Mouse (Mus musculus) heart, embryonic 15.5 days (tissue): ENCODE results near the gene Arsb. TPM values are rescaled to one million over a fixed set of nuclear protein-coding genes. Genes with fewer than 3 reads are reported as not detected.

Experiments
- ATAC-seq: fragments of 200-750 bp; cut with Nextera tagmentation; replicated peaks from 2 replicates; pipeline ENCODE4 v1.8.0; 2017; ENCODE audit warnings: low read depth, moderate TSS enrichment; ENCODE audit not compliant: insufficient number of reproducible peaks, insufficient read depth, low FRiP score
- H3K27ac ChIP-seq: fragments of 300-500 bp; sonication (generic); 2 replicates; pipeline ENCODE4 v1.5.1; 2015; ENCODE audit warnings: mild to moderate bottlenecking, inconsistent platforms
- H3K27me3 ChIP-seq: fragments of 300-500 bp; sonication (generic); 2 replicates; pipeline ENCODE4 v1.6.1; 2015; ENCODE audit warnings: inconsistent platforms
- H3K36me3 ChIP-seq: fragments of 300-500 bp; sonication (generic); 2 replicates; pipeline ENCODE4 v1.6.1; 2015; ENCODE audit warnings: mild to moderate bottlenecking, inconsistent platforms
- H3K4me1 ChIP-seq: fragments of 300-500 bp; sonication (generic); replicated peaks from 2 replicates; pipeline ENCODE4 v1.6.1; 2015; ENCODE audit warnings: inconsistent platforms
- H3K4me2 ChIP-seq: fragments of 300-500 bp; sonication (generic); 2 replicates; pipeline ENCODE4 v1.6.1; 2015; ENCODE audit warnings: inconsistent platforms, mild to moderate bottlenecking, moderate library complexity
- H3K4me3 ChIP-seq: fragments of 300-500 bp; sonication (generic); 2 replicates; pipeline ENCODE4 v1.5.1; 2015; ENCODE audit warnings: mild to moderate bottlenecking, inconsistent platforms
- H3K9ac ChIP-seq: fragments of 300-500 bp; sonication (generic); 2 replicates; pipeline ENCODE4 v1.6.1; 2015; ENCODE audit warnings: mild to moderate bottlenecking, inconsistent platforms
- H3K9me3 ChIP-seq: fragments of 300-500 bp; sonication (generic); replicated peaks from 2 replicates; pipeline ENCODE4 v1.6.1; 2016; ENCODE audit warnings: inconsistent platforms
- WGBS: fragments of 180-500 bp; shearing (Covaris S2); methylation state at CpG from one replicate; pipeline ENCODE4 v1.1.7; 2015; ENCODE audit warnings: mixed read lengths; 5-methylcytosine and 5-hydroxymethylcytosine counted together
- polyA plus RNA-seq: library from polyadenylated mRNA; unstranded; fragments of >200 nt; fragmentation: Nextera tagmentation; extraction: Ambion mirVana; gene quantifications from 2 replicates; pipeline ENCODE4 v1.2.1, GENCODE M21; 2015

The Arsb gene
- polyA plus RNA-seq, 1 experiment from 2014 or later, result 7.3 TPM

DNA sequence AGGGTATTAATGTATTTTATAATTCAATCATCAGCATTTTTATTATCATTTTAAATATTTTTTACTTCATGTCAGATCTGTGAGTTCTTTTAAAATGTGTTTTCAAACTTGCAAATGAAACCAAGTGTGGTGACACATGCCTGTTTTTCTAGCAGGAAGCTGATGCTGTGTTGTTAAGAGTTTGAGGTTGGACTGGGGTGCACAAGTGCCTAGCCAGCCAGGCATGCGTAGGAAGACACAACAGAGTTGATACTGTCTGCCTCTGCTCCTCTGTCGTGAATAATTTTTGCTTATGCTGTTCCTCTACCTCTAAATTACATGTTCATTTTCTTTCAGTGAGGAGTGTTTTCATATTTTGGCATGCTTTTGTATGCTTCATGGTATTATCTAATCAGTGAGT lies 122.7 kb downstream of the Arsb start:
- no peaks in the 10 kb centered on the region for H3K27me3 ChIP-seq
- 27% methylated on average over 2 of the region's 2 CpGs for WGBS
- H3K4me2 ChIP-seq, result no peak overlapping the region
- H3K27ac ChIP-seq, result no peak overlapping the region
- H3K9ac ChIP-seq, result no peak overlapping the region
- H3K36me3 ChIP-seq, result no peaks in the 10 kb centered on the region
- H3K4me1 ChIP-seq, result peaks cover 10% of the 10 kb centered on the region
- H3K4me3 ChIP-seq, result no peak overlapping the region
- no peak for ATAC-seq
- H3K9me3 ChIP-seq, result no peaks in the 10 kb centered on the region

DNA sequence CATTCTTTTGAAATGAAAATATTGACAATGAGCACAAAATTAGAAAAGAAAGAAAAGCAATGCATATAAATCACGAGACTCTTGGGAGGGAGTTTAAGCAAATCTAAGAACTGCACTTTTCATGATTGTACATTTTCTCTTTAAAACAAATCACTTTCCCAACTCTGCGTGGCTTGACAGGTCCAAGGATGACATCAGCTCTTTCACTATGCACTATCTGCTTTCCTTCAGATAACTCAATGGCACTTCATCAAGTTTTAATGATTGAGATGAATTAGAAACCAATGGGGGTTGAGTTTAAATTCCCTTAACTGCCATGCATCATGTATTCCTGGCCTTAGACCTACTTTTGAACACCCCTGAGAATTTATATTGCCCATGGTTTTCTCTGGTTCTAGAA lies 124.0 kb downstream of the Arsb start:
- Histone ChIP-seq H3K9me3 (no peaks in the 10 kb centered on the region), H3K9ac (no peak overlapping the region), H3K27me3 (no peaks in the 10 kb centered on the region)

DNA sequence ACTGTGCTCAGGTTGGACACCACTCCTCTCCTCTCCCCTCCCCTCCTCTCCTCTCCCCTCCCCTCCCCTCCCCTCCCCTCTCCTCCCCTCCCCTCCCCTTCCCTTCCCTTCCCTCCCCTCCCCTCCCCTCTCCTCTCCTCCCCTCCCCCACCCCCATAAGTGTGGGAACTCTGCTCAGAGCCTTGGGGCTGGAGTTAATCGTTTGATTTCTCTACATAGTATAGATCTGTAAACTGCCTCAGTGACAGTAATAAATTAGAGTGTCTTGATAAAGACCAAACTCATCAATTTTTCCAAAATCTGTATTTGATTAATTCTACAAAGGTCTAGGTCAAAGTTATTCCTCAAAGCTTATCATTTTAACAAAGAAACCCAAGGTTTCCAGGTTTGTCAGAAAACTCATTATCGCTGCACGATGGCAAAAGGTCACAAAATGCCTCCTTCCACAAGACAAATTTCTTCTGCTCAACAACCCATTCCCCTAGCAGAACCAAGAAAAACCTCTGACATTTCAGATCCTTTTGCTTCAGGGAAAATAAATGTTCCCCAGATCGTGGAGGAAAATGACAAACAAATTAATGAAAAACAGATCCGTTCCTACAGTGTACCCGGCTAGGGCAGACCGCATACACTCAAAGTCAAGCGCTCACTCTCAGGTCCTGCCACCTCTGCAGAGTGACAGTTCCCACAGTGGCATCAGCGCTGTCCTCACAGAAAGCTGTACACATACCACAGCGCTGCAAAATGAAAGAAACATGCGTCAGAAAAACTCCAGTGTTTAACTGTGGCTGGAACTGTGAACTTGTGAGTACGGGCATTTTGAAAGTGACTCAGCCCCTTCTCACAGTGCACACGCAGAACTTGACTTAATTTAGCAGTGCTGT lies 126.8 kb downstream of the Arsb start:
- no peaks in the 10 kb centered on the region for H3K36me3 ChIP-seq
- H3K4me2 ChIP-seq, result peak overlapping the region; percentile 25
- no peaks in the 10 kb centered on the region for H3K27me3 ChIP-seq
- H3K9me3 ChIP-seq, result no peaks in the 10 kb centered on the region
- H3K9ac ChIP-seq, result no peak overlapping the region
- peaks cover 10% of the 10 kb centered on the region; the same call in 1 of the 2 replicates for H3K4me1 ChIP-seq
- no peak for ATAC-seq
- H3K27ac ChIP-seq, result no peak overlapping the region
- 0 out of 2 replicates have a peak overlapping the region, but pooled peaks have one; percentile 10 for H3K4me3 ChIP-seq
- 46% methylated on average over 13 of the region's 13 CpGs for WGBS

More for the DNA sequence above, 124.0 kb downstream of the Arsb start:
- H3K4me3 ChIP-seq, result no peak overlapping the region
- H3K4me2 ChIP-seq, result no peak overlapping the region
- H3K27ac ChIP-seq, result no peak overlapping the region
- no peaks in the 10 kb centered on the region for H3K36me3 ChIP-seq
- H3K4me1 ChIP-seq, result peaks cover 10% of the 10 kb centered on the region
- no peak for ATAC-seq
- 48% methylated on average over 2 of the region's 2 CpGs for WGBS

DNA sequence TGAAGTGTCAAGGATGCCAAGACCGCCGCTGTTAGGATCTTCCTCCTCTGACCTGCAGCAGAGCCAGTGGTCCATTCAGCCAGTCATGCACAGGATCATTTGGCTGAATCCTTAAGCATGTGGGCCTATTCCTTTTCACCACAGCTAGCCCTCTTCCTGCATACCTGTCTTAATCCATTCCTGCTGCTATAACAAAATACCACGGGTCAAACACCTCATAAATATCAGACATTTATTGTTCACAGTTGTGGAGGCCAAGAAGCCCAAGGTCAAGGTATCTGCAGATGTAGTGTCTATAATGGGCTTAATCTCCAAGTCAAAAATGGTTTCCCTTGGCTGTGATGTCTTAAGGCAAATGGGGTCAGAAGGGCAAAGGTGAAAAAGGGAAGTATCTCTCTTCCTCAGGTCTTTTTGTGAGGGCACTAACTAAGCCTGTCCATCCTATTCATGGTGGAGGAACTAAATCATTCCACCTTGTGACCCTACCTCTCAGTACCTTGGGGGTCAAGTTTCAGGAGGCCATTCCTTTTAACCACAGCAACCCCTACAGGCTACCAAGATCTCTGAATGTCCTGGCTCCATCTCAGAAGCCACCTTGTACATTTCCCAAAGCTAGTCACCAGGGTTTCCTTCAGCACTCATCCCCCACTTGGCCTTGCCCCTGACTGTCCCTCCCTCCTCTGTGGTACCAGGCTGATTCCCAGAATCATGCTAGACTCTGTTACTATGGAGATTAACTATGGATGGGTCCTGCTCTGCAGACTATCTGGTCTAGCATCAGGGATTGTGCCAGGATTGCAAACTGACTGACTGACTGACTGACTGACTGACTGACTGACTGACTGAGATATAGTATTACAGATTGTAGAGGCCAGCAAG lies 128.2 kb downstream of the Arsb start:
- Histone ChIP-seq H3K4me1 (peaks cover 10% of the 10 kb centered on the region; the same call in 1 of the 2 replicates), H3K27me3 (no peaks in the 10 kb centered on the region), H3K9ac (no peak overlapping the region), H3K4me2 (no peak overlapping the region), H3K36me3 (no peaks in the 10 kb centered on the region), H3K4me3 (no peak overlapping the region), H3K27ac (no peak overlapping the region), H3K9me3 (no peaks in the 10 kb centered on the region)
- 94% methylated on average over 3 of the region's 3 CpGs for WGBS
- ATAC-seq, result no peak

DNA sequence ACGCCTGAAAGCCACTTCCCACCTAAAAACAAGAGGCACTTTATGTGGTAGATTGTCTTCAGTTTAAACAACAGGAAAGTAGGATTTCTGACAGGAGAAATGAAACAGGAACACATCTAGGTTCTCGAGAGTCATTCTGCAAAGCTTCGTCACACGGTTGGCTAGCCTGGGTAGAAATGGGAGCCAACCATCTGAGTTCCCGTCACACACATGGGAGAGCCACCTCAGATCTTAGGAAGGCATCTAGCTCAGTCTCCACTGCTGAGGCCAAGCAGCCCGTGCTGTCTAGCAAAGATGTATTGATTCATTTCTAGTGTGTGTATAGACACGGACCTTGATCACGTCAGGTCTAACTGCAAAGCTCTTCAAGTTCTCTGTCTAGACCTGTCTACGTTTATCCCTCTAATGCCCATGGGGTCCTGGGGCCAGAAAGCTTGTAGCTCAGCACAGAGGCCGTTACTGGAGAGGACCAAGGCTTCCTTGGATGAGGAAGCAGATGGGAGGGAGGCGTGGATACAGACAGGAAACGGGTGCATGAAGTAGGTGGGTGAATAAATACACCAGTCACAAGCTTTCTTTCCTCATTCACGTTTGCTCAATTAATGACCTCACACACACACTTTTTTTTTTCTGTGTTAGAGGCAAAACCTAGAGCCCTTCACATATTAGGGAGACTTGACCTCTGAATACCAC lies 129.7 kb downstream of the Arsb start:
- no peaks in the 10 kb centered on the region for H3K27me3 ChIP-seq
- WGBS, result 76% methylated on average over 13 of the region's 13 CpGs

DNA sequence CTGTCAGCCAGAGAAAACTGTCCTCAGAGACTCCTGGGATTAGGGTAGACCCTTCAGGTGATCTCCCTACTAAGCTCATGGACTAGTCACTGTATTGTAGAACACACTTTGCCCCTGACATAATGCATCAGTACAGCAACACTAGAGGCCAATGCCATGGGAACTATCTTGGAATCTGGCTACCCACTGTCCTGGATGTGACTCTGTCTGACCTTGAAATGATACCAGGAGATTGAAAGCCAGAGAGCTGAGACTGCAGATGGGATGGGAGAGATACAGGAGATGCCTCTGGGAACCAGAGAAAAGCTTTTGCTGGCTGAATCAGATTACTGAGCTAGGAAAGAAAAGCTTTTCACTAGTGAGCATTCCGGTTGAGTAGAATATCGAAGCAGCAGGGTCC lies 130.7 kb downstream of the Arsb start:
- no peak for ATAC-seq
- Histone ChIP-seq H3K9ac (no peak overlapping the region), H3K9me3 (no peaks in the 10 kb centered on the region), H3K4me3 (no peak overlapping the region), H3K36me3 (no peaks in the 10 kb centered on the region), H3K4me1 (peaks cover 6% of the 10 kb centered on the region; the same call in 1 of the 2 replicates), H3K4me2 (no peak overlapping the region), H3K27ac (no peak overlapping the region), H3K27me3 (no peaks in the 10 kb centered on the region)
- 72% methylated on average over 2 of the region's 2 CpGs for WGBS

More for the DNA sequence above, 129.7 kb downstream of the Arsb start:
- no peak overlapping the region for H3K9ac ChIP-seq
- peaks cover 6% of the 10 kb centered on the region; the same call in 1 of the 2 replicates for H3K4me1 ChIP-seq
- H3K36me3 ChIP-seq, result no peaks in the 10 kb centered on the region
- ATAC-seq, result no peak
- no peaks in the 10 kb centered on the region for H3K9me3 ChIP-seq
- H3K4me2 ChIP-seq, result no peak overlapping the region
- H3K27ac ChIP-seq, result no peak overlapping the region
- H3K4me3 ChIP-seq, result no peak overlapping the region

DNA sequence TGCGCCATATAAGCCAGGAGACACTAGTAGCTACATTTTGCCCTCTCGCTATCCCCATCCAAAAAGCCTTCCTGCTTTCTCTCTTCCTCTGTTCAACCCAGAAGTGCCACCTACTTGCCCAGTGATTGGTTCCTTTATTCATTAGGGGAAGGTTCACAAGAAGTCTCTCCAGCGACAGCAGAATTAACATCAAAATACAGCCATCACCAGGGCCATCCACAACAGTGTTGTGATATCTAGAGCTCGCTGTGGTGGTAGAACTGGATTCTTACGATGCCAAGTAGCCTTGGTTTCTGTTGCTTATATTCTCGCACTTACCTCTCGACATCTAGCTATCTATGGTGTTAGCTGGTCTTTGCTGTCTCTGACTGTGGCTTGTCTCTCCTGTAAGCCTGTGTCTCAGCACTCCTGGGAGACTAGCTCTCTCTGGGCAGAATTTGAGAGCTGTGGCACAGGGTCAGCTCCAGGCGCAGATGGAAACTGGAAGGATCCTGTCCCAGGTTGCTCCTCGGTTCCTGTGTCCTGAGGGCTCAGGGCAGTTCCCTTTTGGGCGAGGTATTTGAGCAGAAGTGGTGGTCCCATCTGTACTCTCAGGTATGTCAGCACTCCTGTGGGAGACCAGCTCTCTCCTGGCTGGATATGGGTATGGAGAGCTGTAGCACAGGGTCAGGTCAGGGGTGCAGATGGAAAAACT lies 135.3 kb downstream of the Arsb start:
- Histone ChIP-seq H3K4me2 (no peak overlapping the region), H3K9me3 (no peaks in the 10 kb centered on the region), H3K4me3 (no peak overlapping the region), H3K27me3 (no peaks in the 10 kb centered on the region), H3K4me1 (peaks cover 8% of the 10 kb centered on the region; the same call in 1 of the 2 replicates), H3K27ac (no peak overlapping the region), H3K9ac (no peak overlapping the region), H3K36me3 (no peaks in the 10 kb centered on the region)
- 84% methylated on average over 10 of the region's 10 CpGs for WGBS
- no peak for ATAC-seq

DNA sequence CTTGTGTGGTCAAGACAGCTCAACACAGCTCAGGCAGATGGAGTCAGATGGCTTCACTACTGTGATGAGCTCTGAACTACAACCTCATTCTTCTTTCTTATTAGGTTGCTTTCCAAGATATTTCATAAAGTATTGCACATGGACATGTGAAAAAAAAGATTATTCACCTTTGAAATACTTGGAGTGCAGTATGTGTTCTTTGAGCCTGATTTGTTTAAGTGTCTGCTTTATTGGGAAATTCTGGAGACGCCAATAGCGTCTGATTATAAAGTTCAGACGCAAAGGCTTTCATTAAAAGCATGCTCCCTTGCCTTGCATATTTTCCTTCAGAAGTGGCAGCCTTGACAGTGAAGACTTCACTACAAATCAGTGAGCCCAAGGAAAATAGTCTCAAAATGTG lies 136.5 kb downstream of the Arsb start:
- no peak overlapping the region for H3K4me2 ChIP-seq
- no peaks in the 10 kb centered on the region for H3K36me3 ChIP-seq
- WGBS, result 88% methylated on average over 3 of the region's 3 CpGs
- H3K9ac ChIP-seq, result no peak overlapping the region
- peaks cover 8% of the 10 kb centered on the region; the same call in 1 of the 2 replicates for H3K4me1 ChIP-seq
- H3K27me3 ChIP-seq, result no peaks in the 10 kb centered on the region
- no peaks in the 10 kb centered on the region for H3K9me3 ChIP-seq
- no peak overlapping the region for H3K4me3 ChIP-seq
- no peak for ATAC-seq
- H3K27ac ChIP-seq, result no peak overlapping the region

DNA sequence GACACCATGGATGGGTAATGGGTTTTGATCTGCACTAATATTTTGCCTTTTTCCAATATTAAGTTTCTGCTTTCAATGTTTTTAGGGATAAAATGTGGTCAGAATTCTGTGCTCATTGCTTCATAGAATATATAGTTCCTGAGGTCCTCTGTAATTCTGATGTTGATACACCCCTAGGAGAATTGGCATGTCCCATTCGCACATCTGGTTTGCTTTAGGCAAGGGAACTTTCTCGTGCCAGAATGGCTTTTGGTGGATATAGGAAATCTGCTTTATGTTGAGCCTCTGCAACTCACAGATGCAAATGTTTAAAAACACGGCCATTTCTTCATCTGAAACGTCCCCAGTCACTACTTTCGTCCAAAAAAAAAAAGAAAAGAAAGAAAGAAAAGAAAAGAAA lies 138.4 kb downstream of the Arsb start:
- no peak for ATAC-seq
- WGBS, result 72% methylated on average over 5 of the region's 5 CpGs
- no peak overlapping the region for H3K27ac ChIP-seq

DNA sequence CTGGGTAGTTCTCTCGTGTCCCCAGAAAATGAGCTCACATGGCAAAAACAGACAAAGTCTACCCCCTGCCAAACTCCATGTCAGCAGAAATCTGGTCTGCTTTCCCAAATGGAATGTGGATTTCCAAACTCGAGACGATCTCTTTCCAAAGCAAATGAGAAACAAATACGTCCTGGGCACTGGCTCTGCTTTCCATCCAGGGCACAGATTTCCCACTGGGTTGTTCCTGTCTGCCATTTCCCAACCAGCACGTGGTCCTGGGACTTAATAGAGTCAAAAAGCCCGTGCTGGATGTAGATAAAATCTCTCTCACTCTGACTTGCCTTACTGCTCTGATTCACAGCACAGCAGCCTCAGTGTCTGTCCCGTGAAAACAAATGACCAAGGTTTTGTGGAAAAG lies 139.6 kb downstream of the Arsb start:
- H3K4me3 ChIP-seq, result no peak overlapping the region
- 49% methylated on average over 7 of the region's 7 CpGs for WGBS
- H3K36me3 ChIP-seq, result no peaks in the 10 kb centered on the region
- peaks cover 12% of the 10 kb centered on the region for H3K4me1 ChIP-seq
- 0 out of 2 replicates have a peak overlapping the region, but pooled peaks have one; percentile 33 for H3K27ac ChIP-seq
- no peak overlapping the region for H3K4me2 ChIP-seq
- H3K9ac ChIP-seq, result no peak overlapping the region
- no peaks in the 10 kb centered on the region for H3K9me3 ChIP-seq
- no peaks in the 10 kb centered on the region for H3K27me3 ChIP-seq
- no peak for ATAC-seq

More for the DNA sequence above, 138.4 kb downstream of the Arsb start:
- Histone ChIP-seq H3K4me3 (no peak overlapping the region), H3K4me1 (peaks cover 8% of the 10 kb centered on the region; the same call in 1 of the 2 replicates), H3K27me3 (no peaks in the 10 kb centered on the region), H3K36me3 (no peaks in the 10 kb centered on the region), H3K9ac (no peak overlapping the region), H3K9me3 (no peaks in the 10 kb centered on the region), H3K4me2 (no peak overlapping the region)
